Mouse (Mus musculus) megakaryocyte, embryonic 14.5 days (primary cell): ENCODE data around the gene Foxo4.

Experiments used
- FLI1 ChIP-seq: IDR thresholded peaks from 2 replicates; pipeline ENCODE4 v1.6.1; 2012; ENCODE audit warnings: low read length, inconsistent platforms, mixed read lengths
- GATA1 ChIP-seq: IDR thresholded peaks from 3 replicates; pipeline ENCODE4 v1.6.1; 2012; ENCODE audit warnings: mixed read lengths, low read length, inconsistent platforms, borderline replicate concordance

- TF ChIP-seq FLI1 (no peak), GATA1 (no peak)
These were observed 33.2 kb downstream of the Foxo4 start for GRCm38 (mm10) chrX:101287543-101287942.
